Mouse (Mus musculus): ENCODE results near the gene Ccdc57.

Ccdc57 gene

GRCm38 (mm10) chr11:120932564-120933398 lies at the start of gene Ccdc57:
TSS of gene Ccdc57 (minus strand) at chr11:120932872.
- peak; percentile 99 for ATAC-seq (ENCODE audit: low TSS enrichment)

DNA sequence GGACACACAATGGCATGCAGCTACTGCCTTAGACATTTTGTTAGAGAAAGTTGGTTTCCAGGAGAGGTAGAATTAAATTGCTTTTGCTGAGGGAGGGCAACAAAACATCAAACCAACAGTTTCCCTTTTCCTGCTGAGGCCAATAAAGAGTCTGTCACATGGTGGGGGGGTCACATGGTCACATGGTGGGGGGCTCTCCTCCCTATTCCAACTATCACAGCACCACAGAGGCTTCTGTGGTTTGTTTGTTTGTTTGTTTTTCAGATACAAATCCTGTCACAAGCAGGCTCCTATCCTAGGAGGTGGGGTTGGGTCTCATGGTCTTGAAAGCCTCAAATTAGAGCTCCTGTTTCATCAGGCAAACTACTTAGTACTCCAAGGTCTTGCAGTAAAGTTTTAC lies 49.8 kb upstream of the Ccdc57 start:
- no peak for ATAC-seq (ENCODE audit: low TSS enrichment)

GRCm38 (mm10) chr11:120981661-120982060 lies 49.0 kb upstream of the Ccdc57 start:
- ATAC-seq (ENCODE audit: low TSS enrichment) = no peak

- no peak for ATAC-seq (ENCODE audit: low TSS enrichment)
Observed at GRCm38 (mm10) chr11:120980427-120981035, 47.9 kb upstream of the Ccdc57 start.

DNA sequence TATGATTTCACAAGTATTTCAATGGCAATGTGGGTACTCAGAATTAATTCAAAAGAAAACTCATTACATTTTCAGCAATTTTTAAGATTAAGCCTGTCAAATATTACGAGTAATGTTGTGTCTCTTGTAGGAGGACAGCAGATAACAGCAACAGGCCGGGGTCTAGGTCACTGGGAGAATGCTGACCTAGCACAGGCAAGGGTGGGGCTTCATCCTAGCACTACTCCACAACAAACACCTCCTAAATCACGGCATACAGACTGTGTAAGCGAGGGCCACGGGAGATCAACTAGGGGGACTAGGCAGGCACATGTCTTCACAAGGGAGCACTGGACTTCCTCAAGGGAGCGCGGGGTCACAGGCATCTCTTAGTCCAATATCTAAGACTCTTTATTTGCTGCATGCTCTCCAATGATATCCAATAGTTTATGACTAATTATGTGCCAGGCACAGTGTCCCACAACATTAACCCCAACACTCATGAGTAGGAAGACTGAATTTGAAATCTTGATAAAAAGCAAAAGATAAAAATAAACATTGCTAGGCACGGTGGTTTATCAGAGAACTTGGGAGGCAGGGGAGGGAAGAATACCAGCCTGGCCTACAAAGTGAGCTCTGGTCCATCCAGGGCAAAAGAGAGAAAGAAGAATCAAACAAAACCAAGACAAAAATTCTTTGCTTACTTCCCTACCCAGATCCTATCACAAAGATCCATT lies 47.2 kb upstream of the Ccdc57 start:
- ATAC-seq (ENCODE audit: low TSS enrichment) = no peak

GRCm38 (mm10) chr11:120973318-120973717 lies 40.6 kb upstream of the Ccdc57 start:
- ATAC-seq (ENCODE audit: low TSS enrichment) = peak; percentile 69; the same call in 1 of the 2 replicates

- no peak for ATAC-seq (ENCODE audit: low TSS enrichment)
Observed at GRCm38 (mm10) chr11:120971237-120971636, 38.6 kb upstream of the Ccdc57 start.

DNA sequence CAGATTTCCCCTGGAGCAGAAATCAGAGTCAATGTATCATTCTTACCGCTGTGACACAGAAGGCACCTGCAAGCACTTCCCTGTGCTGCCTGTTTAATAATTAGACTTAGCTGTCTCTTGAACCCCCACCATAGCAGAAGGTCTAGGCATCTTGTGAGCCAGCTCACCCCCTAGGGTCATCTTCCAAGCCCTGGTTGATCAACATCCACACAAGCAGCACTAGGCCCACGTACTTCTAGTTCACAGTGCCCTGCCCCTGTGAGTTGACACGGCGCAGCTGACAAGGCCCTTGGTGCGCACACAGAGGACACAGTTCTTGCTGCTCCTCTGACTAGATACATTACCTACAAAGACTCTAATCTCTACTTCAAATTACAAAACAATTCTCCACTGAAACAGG lies 37.1 kb upstream of the Ccdc57 start:
- ATAC-seq (ENCODE audit: low TSS enrichment) = no peak

- ATAC-seq (ENCODE audit: low TSS enrichment) = no peak
Observed at GRCm38 (mm10) chr11:120965587-120965986, 32.9 kb upstream of the Ccdc57 start.

DNA sequence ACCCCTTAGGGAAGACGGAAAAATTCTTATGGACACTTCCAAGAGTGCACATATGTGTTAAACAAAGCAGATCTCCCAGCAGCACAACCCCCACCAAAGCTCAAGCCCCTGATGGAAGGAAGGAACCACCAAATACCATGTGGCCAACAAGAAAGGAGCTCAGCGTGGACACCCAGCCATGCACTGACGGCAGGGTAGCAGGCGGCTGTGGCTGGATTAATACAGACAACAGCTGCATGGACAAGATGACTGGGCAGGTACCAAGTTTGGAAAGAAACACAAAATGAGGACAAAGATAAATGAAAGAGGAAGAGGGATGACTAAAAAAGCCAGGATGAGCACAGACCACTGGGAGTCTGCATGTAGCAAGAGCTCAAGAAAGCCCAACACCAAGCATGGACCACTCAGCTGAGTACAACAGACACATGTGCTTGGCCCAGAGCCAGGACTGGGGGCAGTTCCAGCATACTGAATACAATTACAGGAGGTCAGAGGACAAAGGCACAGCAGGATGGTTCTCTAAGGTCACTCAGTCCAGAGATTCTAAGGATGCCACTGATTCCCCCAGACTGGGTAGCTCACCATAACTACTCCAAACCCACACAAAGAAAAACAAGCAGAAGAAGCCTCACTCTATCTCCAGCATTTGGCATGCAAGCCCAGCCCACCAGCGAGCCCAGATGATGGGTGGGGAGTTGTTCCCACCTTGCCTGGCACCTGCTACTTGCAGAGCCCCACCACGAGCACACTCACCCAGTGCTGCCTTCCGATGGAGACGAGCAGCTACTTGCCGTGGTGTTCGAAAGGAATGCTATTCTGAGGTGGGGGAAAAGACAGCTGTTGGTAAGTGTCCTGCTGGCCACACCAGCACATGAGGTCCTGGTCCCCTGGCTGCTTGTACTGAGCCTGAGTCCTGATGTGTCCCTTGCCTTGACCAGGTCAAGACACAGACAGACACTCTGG lies 31.8 kb upstream of the Ccdc57 start:
- no peak for ATAC-seq (ENCODE audit: low TSS enrichment)

DNA sequence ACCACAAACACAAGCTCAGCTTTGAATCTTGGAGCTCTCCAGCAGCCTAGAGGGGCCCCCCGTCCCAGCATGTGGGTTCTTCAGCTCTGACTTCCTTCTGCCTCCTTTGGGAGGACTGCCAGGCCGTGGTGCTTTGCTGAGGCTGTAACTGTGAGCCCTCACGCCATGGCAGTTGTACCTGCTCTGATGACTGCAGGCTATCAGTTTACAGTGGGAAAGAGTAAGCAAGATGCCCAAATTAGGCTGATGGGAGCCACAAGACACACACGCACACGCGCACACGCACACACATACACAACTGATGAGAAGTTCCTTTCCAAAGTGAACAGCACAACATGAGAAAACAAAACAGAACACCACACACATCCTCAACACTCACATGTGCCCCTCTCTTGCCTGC lies 30.2 kb upstream of the Ccdc57 start:
- ATAC-seq (ENCODE audit: low TSS enrichment) = no peak

DNA sequence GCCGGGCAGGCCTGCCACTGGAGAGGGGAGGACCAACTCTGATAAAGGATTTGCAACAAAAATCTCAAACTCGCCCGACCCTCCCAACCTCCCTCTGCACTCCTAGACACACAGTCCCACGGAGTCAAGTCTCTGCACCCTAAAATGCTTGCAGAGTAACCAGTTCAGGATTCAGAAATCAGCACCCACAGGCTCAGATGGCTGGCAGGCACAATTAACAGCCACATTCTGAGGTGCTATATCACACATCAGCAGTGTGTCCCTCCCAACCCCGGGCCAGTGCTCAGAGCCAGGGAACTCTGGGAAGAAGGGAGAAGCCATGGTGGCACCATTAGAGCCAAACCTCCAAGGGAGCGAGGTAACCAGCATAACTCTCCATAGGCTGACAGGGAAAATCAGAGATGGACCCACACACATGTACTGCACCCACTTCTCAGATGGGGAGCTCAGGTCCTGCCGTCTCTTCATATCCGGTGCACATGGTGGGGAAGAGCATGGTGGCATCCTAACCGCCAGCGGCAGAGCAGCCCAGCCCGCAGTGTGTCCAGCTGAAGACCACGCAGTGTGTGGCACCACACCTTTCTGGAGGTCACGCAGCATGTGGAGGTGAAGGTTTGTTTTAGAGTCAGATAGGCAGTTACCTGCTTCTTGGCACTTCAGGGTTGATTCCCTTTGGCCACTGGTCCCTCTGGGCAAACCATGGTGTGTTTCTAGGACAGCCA lies 29.5 kb upstream of the Ccdc57 start:
- no peak for ATAC-seq (ENCODE audit: low TSS enrichment)

- ATAC-seq (ENCODE audit: low TSS enrichment) = no peak
Observed at GRCm38 (mm10) chr11:120961594-120961993, 28.9 kb upstream of the Ccdc57 start.

DNA sequence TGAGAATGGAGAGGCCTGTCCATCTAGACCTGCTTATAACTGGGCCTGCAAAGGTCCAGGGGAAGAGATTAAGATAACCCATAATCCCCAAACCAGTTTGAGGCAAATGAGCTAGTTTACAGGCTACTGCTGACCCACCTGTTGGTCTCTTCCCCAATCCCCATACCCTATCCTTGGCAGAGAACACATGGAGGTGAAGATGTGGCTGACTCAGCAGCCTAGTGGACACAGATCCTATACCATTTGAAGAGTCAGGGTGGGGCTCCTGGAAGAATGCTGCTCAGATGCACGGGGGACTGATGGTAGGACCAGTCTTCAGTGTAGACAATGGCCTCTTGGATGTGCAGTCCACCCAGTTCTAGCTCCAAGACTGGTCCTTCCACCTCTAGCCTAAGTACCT lies 27.6 kb upstream of the Ccdc57 start:
- ATAC-seq (ENCODE audit: low TSS enrichment) = no peak

DNA sequence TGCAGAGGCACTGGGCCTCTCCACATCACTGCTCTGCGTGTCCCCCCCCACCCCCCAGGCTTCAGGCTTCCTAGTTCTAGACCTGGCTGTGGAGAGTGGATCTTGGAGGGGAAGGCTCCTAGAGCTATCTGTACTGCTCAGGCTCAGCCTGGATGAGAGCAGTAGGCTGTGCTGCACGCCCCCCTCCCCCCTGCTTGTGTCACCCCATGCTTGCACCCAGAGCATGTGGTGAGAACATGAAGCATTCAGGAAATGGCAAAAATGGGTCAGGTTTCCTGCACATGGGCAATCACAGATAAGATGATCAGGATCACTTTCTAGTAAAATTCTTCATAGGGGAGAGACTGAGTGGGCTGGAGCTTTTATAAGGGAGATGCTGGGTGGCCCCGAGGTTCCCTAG lies 26.9 kb upstream of the Ccdc57 start:
- no peak for ATAC-seq (ENCODE audit: low TSS enrichment)

GRCm38 (mm10) chr11:120959066-120959465 lies 26.4 kb upstream of the Ccdc57 start:
- ATAC-seq (ENCODE audit: low TSS enrichment) = no peak

DNA sequence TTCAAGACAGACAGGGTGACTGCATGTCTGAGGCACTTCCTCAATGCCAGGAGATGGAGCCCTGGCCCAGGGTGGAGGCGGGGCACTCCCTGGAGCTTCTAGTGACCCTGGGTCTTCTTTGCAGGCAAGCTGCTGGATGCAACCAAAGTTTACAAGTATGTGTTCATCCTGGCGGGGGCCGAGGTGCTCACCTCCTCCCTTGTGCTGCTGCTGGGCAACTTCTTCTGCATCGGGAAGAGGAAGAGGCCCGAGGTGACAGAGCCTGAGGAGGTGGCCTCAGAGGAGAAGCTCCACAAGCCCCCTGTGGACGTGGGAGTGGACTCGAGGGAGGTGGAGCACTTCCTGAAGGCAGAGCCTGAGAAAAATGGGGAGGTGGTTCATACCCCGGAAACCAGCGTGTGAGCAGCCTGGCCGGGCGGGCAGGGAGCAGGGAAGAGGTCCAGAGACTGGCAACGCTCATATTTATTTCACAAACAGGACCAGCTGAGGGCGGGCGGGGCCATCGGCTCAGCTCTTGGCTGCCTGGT lies 25.1 kb upstream of the Ccdc57 start:
- ATAC-seq (ENCODE audit: low TSS enrichment) = no peak

DNA sequence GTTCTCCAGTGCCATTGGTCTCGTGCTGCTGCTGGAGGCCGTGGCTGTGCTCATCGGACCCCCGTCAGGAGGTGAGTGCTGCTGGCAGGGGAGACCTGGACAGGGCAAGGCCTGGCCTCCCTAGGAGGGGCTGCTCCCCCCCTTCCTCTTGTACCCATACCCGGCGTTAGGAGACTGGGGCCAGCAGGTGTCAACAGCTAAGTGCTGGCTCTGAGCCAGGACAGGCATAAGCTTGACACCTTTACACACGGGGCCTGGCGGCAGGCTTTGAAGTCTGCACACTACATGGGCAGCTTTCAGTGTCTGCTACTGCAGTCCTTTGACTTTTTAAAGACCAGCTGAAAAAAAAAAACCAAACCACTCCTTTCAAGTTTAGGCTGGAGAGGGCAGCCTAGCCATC lies 24.4 kb upstream of the Ccdc57 start:
- no peak for ATAC-seq (ENCODE audit: low TSS enrichment)

- no peak for ATAC-seq (ENCODE audit: low TSS enrichment)
Observed at GRCm38 (mm10) chr11:120955701-120956100, 23.0 kb upstream of the Ccdc57 start.

DNA sequence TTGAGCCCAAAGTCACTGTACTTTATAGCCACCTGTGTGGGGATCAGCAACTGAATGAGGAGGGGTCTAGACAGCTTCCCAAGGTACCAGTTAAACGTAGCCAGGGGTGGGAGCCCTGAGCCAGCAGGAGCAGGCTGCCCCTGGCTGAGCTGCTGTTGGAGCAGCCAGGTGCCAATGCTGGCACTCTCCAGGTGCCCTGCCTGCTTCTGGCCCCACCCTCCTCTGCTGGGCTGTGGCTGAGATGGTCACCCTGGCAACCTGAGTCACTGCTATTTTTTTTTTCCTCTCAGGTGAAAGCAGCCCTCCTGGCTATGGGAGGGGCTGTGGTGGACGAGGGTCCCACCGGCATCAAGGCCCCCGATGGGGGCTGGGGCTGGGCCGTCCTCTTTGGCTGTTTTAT lies 22.3 kb upstream of the Ccdc57 start:
- ATAC-seq (ENCODE audit: low TSS enrichment) = no peak

All from frontal cortex, adult (tissue).